Mouse (Mus musculus): ENCODE measurements at regions not wholly inside any gene's neighbourhood (a gene's known extent, or its start where the extent isn't known, plus 50 kb on each side); places are given as distances from the start of the nearest gene placed in this dataset.

DNA sequence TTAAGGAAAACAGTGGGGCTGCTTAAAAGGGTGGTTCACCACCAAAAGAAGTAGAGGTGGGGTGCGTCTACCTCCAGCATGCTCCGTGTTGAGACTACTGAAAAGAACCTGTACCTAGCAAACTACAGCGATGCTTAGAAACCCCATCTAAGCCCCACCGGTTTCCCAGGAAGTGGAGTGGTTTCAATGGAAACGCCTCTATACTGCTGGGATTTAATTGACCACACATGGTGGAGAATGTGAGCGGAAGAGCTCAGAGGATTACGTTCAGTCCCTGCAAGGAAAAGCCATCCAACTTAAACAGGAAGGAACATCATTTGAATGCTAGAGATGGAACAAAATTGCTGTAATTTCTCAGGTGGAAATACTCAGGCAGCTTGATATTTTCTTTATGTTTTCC, 67.5 kb downstream of the Dusp6 start:
- no peak for TF ChIP-seq CTCF (IDR thresholded peaks at IDR 0.05; ENCODE audit: extremely low read depth, insufficient read depth, low read length)
- no peak for TF ChIP-seq POLR2A (IDR thresholded peaks at IDR 0.05; ENCODE audit: extremely low read depth, insufficient read depth, low read length)

Measured in cortical plate, adult 2 months (tissue).